Mouse (Mus musculus): Measurements from ENCODE around the gene Gstm4.
"Not testable (repeated sequence)": the region's sequence is repeated elsewhere in the genome, so short reads cannot be mapped to it uniquely, and the experiment has no call there.

Gene Gstm4

GRCm38 (mm10) chr3:108016468-108016867 lies 28.2 kb downstream of the Gstm4 start:
- not testable (repeated sequence) for DNase-seq (ENCODE audit: low read depth)

- DNase-seq (ENCODE audit: low read depth): no peak
Observed at GRCm38 (mm10) chr3:108014974-108015346, 29.7 kb downstream of the Gstm4 start.

- DNase-seq (ENCODE audit: low read depth): no peak
Observed at GRCm38 (mm10) chr3:108014098-108014973, 30.4 kb downstream of the Gstm4 start.

GRCm38 (mm10) chr3:108013331-108013871 lies 31.3 kb downstream of the Gstm4 start:
- DNase-seq (ENCODE audit: low read depth): no peak

- DNase-seq (ENCODE audit: low read depth): no peak
Observed at GRCm38 (mm10) chr3:108011558-108011957, 33.1 kb downstream of the Gstm4 start.

- DNase-seq (ENCODE audit: low read depth): no peak
Observed at GRCm38 (mm10) chr3:108010286-108010685, 34.4 kb downstream of the Gstm4 start.

DNA sequence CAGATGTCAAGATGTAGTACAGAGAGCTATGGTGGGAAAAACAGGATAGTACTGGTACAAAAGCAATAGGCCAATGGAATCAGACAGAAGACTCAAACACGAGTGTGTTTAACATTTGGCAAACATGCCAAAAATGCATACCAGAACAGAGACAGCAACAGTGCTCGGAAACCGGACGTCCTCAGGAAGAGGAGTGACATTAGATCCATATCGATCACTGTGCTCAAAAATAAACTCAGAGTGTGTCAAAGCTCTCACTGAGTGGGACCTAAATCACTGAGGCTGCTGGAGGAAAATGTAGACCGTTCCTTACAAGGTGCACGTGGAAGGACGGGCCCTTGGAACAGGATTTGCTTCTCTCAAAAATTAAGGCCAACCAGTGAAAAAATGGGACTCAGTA lies 42.7 kb downstream of the Gstm4 start:
- no peak for DNase-seq (ENCODE audit: low read depth)

- DNase-seq (ENCODE audit: low read depth): no peak
Observed at GRCm38 (mm10) chr3:107999491-107999890, 45.2 kb downstream of the Gstm4 start.

DNA sequence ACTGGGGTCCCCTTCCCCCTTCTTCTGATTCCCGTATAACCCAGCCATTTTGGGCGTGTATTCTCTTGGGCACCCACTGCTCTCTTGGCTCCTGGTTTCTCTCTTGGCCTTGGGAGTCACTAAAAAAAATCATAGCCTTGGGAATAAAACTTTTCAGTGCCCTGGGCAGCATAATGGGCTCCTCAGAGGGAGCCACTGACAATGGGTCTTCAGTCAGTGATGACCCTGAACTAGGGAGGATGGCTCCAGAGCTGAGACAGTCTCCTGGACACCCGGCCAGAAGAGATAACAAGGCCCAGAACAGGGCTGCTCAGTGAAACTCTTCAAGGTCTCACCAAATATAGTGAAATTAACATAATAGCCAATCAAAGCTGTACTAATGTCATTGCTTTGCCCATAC lies 46.1 kb downstream of the Gstm4 start:
- DNase-seq (ENCODE audit: low read depth): no peak

GRCm38 (mm10) chr3:107996576-107996975 lies 48.1 kb downstream of the Gstm4 start:
- DNase-seq (ENCODE audit: low read depth): no peak

DNA sequence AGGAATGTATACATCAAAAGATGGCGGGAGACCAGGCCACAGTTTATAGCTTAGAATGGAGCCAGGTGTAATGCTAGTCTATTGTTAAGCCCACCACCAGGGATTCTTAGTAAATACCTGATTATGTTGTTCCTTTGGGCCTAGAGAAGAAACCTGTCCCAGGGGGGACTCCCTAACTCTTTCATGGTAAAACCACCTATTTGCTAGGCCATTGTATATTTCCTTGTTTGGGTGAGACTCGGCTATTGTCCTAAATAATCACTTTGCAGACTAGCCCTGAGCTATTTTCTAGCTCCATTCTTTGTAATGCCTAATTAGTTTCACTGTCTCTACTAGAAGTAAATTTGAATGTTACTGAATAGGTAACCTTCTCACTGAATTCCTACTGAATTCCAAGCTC lies 48.7 kb downstream of the Gstm4 start:
- DNase-seq (ENCODE audit: low read depth): not testable (repeated sequence)

Data from c-Kit-positive CD71-negative TER-119-negative erythroid progenitor cells, embryonic 14.5 days (primary cell).